Mouse (Mus musculus): ENCODE results near the gene Nsmce4a. TPM values are rescaled to one million over a fixed set of nuclear protein-coding genes. Genes with fewer than 3 reads are reported as not detected.
A peak's percentile ranks its signal among the peaks of the same experiment; 100 is the strongest.

Gene Nsmce4a
- polyA plus RNA-seq, 1 experiment from 2014 or later: 108 TPM

DNA sequence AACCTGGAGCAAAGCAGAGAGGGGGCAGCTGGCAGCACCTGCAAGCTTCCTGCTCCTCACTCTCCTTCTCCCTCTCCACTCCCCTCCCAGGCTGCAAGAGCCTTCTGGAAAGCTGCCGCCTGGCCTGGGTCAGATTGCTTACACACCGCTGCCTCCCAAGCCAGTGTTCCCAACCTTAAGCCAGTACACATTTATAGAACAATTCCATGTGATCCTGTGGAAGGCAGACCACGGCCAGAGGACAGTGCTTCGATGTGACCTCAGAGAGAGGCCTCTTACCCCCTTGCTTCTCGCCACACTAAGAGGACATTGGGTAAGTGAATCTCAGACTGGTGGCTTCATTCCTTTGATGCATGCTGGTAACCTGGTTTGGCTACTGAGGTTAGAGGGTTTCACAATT is 20.1 kb downstream of the Nsmce4a start:
- Histone ChIP-seq H3K9me3 (ENCODE audit: low read length) (no peaks in the 10 kb centered on the region), H3K27ac (ENCODE audit: low read length) (peak overlapping the region; percentile 57), H3K36me3 (ENCODE audit: insufficient read depth, low read length) (no peaks in the 10 kb centered on the region), H3K4me1 (ENCODE audit: insufficient read depth, low read depth, low read length) (no peaks in the 10 kb centered on the region), H3K4me2 (replicated peaks; ENCODE audit: low read depth, low read length) (no peak overlapping the region), H3K9ac (replicated peaks; ENCODE audit: low read depth) (no peak overlapping the region), H3K4me3 (ENCODE audit: low read depth, low read length) (no peak overlapping the region), H3K27me3 (replicated peaks; ENCODE audit: insufficient read depth, low read length) (no peaks in the 10 kb centered on the region)
- no peak for TF ChIP-seq EP300 (IDR thresholded peaks at IDR 0.05)
- TF ChIP-seq CTCF (IDR thresholded peaks at IDR 0.05): no peak
- DNase-seq (ENCODE audit: low spot score) (peak; percentile 44), ATAC-seq (peak; percentile 47)
- 40% methylated on average over 5 of the region's 5 CpGs for WGBS

DNA sequence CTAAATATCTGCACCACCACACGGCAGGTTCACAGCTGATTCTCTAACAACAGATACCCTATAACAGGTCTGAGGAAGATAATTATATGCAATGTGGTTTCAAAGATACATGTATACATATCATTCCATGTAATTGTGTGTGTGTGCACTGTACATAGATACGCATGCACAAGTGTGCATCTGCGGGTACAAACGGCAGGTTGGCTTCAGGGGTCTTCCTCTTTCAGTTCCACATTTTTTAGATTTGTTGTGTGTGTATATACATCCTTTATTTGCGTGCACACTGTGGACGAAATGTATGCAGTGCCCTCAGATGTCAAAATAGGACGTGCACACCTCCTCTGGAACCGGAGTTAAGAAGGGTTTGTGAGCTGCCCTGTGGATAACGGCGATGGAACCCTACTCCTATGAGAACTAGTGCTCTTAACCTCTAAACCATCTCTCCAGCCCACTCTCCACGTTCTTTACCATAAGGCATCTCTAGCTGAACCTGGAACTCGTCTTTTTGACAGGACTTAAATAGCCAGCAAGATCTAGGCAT is 25.2 kb downstream of the Nsmce4a start:
- Histone ChIP-seq H3K36me3 (ENCODE audit: insufficient read depth, low read length) (0 out of 2 replicates have a peak, but pooled peaks cover 4% of the 10 kb centered on the region), H3K9ac (replicated peaks; ENCODE audit: low read depth) (no peak overlapping the region), H3K9me3 (ENCODE audit: low read length) (no peaks in the 10 kb centered on the region), H3K4me3 (ENCODE audit: low read depth, low read length) (peak overlapping the region; percentile 96; the same call in 1 of the 2 replicates), H3K4me2 (replicated peaks; ENCODE audit: low read depth, low read length) (no peak overlapping the region), H3K27ac (ENCODE audit: low read length) (peak overlapping the region; percentile 99; the same call in 1 of the 2 replicates), H3K4me1 (ENCODE audit: insufficient read depth, low read depth, low read length) (peaks cover 2% of the 10 kb centered on the region; the same call in 1 of the 2 replicates), H3K27me3 (replicated peaks; ENCODE audit: insufficient read depth, low read length) (no peaks in the 10 kb centered on the region)
- no peak for ATAC-seq
- WGBS: 77% methylated on average over 12 of the region's 12 CpGs
- no peak for DNase-seq (ENCODE audit: low spot score)
- TF ChIP-seq EP300 (IDR thresholded peaks at IDR 0.05): no peak
- no peak for TF ChIP-seq CTCF (IDR thresholded peaks at IDR 0.05)

DNA sequence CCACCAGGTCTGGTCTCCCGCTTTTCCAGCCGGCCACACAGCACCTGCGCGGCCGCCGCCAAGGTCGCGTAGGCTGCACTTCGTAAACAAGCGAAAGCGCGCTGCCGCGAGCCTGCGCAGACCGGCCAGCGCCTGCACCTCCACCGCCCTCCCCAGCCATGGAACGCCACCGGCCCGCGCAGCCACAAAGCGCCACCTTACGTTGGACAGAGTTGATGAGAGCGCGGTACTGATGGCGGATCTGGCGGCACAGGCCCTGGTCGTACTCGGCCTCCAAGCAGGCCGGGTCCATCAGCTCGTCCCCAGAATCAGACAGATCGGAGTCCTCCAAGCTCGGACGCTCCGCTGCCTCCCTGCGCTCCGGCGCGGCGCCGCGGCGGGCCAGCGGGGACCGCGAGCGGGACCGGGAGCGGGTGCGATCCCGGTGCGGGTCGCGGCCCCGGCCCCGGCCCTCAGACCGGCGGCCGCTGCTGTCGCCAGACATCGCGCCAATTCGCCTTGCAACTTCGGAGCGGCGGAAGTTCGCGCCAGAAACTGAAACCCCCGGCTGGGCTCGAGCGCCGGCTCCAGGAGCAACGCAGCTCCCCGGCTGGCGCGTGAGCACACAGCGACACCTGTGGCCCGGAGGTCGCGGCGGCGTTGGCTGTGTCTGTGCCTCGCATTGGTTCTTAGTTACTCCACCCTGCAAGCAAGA is 26.0 kb downstream of the Nsmce4a start:
- DNase-seq (ENCODE audit: low spot score) (peak; percentile 94), ATAC-seq (peak; percentile 97)
- Histone ChIP-seq H3K27me3 (replicated peaks; ENCODE audit: insufficient read depth, low read length) (no peaks in the 10 kb centered on the region), H3K9me3 (ENCODE audit: low read length) (no peaks in the 10 kb centered on the region), H3K9ac (replicated peaks; ENCODE audit: low read depth) (peak overlapping the region; percentile 98), H3K27ac (ENCODE audit: low read length) (peak overlapping the region; percentile 99), H3K4me2 (replicated peaks; ENCODE audit: low read depth, low read length) (peak overlapping the region; percentile 68), H3K4me1 (ENCODE audit: insufficient read depth, low read depth, low read length) (peaks cover 2% of the 10 kb centered on the region; the same call in 1 of the 2 replicates), H3K36me3 (ENCODE audit: insufficient read depth, low read length) (0 out of 2 replicates have a peak, but pooled peaks cover 4% of the 10 kb centered on the region), H3K4me3 (ENCODE audit: low read depth, low read length) (peak overlapping the region; percentile 96)
- TF ChIP-seq CTCF (IDR thresholded peaks at IDR 0.05) (peak; percentile 90), EP300 (IDR thresholded peaks at IDR 0.05) (no peak)
- under 1% methylated on average over 84 of the region's 84 CpGs for whole genome bisulfite sequencing

DNA sequence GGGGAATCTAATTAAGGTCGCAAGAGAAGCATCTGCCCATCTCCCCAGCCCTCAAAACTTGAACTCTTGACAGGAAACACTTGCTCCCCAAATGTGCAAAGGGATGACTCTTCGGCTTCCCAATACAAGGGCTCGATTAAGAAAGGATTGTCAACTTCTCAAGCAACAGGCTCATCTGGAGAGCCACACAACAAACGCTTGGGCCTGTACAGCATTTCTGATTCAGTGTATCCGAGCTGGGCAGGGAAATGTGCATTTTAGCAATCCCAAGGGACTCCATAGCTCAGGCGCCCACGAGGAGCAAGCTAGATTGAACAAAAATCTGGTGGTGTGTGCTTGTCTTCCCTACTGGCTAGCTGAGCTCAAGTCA is 26.5 kb downstream of the Nsmce4a start:
- peak overlapping the region; percentile 99 for H3K27ac ChIP-seq (ENCODE audit: low read length)
- TF ChIP-seq EP300 (IDR thresholded peaks at IDR 0.05) (no peak), CTCF (IDR thresholded peaks at IDR 0.05) (no peak)
- peak overlapping the region; percentile 98 for H3K9ac ChIP-seq (replicated peaks; ENCODE audit: low read depth)
- 5% methylated on average over 7 of the region's 7 CpGs for WGBS
- peak overlapping the region; percentile 96 for H3K4me3 ChIP-seq (ENCODE audit: low read depth, low read length)
- no peak for ATAC-seq
- no peaks in the 10 kb centered on the region for H3K9me3 ChIP-seq (ENCODE audit: low read length)
- no peaks in the 10 kb centered on the region for H3K27me3 ChIP-seq (replicated peaks; ENCODE audit: insufficient read depth, low read length)
- 0 out of 2 replicates have a peak, but pooled peaks cover 4% of the 10 kb centered on the region for H3K36me3 ChIP-seq (ENCODE audit: insufficient read depth, low read length)
- DNase-seq (ENCODE audit: low spot score): no peak
- H3K4me1 ChIP-seq (ENCODE audit: insufficient read depth, low read depth, low read length): peaks cover 2% of the 10 kb centered on the region; the same call in 1 of the 2 replicates
- peak overlapping the region; percentile 68 for H3K4me2 ChIP-seq (replicated peaks; ENCODE audit: low read depth, low read length)

DNA sequence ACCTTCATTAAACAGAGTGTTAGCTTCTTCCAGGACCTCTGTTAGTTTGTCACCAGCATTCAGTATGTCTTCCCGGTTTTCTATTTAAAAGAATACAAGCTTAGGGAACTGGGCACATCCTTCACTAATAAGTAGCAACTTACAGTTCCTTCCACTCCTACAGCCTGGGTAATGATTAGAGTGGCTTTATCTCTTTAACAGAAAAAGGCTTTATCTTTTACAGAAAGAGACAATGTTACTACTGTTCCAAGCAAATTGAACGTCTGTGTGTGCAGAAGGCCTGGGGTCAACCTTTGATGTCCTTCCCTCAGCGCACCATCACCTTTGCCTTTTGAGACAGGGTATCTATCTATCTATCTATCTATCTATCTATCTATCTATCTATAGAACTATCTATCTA is 27.0 kb downstream of the Nsmce4a start:
- Histone ChIP-seq H3K4me3 (ENCODE audit: low read depth, low read length) (peak overlapping the region; percentile 96), H3K27me3 (replicated peaks; ENCODE audit: insufficient read depth, low read length) (no peaks in the 10 kb centered on the region), H3K4me2 (replicated peaks; ENCODE audit: low read depth, low read length) (peak overlapping the region; percentile 68), H3K36me3 (ENCODE audit: insufficient read depth, low read length) (0 out of 2 replicates have a peak, but pooled peaks cover 4% of the 10 kb centered on the region), H3K4me1 (ENCODE audit: insufficient read depth, low read depth, low read length) (peaks cover 2% of the 10 kb centered on the region; the same call in 1 of the 2 replicates), H3K9ac (replicated peaks; ENCODE audit: low read depth) (peak overlapping the region; percentile 98), H3K27ac (ENCODE audit: low read length) (0 out of 2 replicates have a peak overlapping the region, but pooled peaks have one; percentile 99), H3K9me3 (ENCODE audit: low read length) (no peaks in the 10 kb centered on the region)
- ATAC-seq: no peak
- no peak for DNase-seq (ENCODE audit: low spot score)
- WGBS: 40% methylated on average over 3 of the region's 3 CpGs
- TF ChIP-seq EP300 (IDR thresholded peaks at IDR 0.05): no peak
- no peak for TF ChIP-seq CTCF (IDR thresholded peaks at IDR 0.05)

DNA sequence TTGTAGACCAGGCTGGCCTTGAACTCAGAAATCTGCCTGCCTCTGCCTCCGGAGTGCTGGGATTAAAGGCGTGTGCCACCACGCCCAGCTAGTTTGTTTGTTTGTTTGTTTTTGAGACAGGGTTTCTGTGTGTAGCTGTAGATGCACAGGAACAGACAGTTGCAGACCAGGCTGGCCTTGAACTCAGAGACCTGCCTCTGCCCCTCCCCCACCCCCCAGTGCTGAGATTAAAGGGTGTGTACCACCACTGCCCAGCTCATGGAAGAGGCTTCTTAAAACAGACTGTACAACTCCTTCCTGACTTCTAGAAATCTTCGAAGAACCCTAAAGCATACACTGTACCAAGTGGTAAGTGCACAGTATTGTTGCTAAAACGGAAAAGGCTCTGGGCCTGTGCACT is 27.5 kb downstream of the Nsmce4a start:
- Histone ChIP-seq H3K4me2 (replicated peaks; ENCODE audit: low read depth, low read length) (peak overlapping the region; percentile 68; the same call in 1 of the 2 replicates), H3K4me1 (ENCODE audit: insufficient read depth, low read depth, low read length) (peaks cover 2% of the 10 kb centered on the region; the same call in 1 of the 2 replicates), H3K9ac (replicated peaks; ENCODE audit: low read depth) (no peak overlapping the region), H3K27me3 (replicated peaks; ENCODE audit: insufficient read depth, low read length) (no peaks in the 10 kb centered on the region), H3K27ac (ENCODE audit: low read length) (0 out of 2 replicates have a peak overlapping the region, but pooled peaks have one; percentile 99), H3K4me3 (ENCODE audit: low read depth, low read length) (no peak overlapping the region), H3K36me3 (ENCODE audit: insufficient read depth, low read length) (0 out of 2 replicates have a peak, but pooled peaks cover 4% of the 10 kb centered on the region), H3K9me3 (ENCODE audit: low read length) (no peaks in the 10 kb centered on the region)
- no peak for DNase-seq (ENCODE audit: low spot score)
- ATAC-seq: no peak
- WGBS: 90% methylated on average over 5 of the region's 5 CpGs
- no peak for TF ChIP-seq CTCF (IDR thresholded peaks at IDR 0.05)
- TF ChIP-seq EP300 (IDR thresholded peaks at IDR 0.05): no peak
